Mouse (Mus musculus): ENCODE data around the gene Pard3. TPM values are rescaled to one million over a fixed set of nuclear protein-coding genes. Genes with fewer than 3 reads are reported as not detected.
A peak's percentile ranks its signal among the peaks of the same experiment; 100 is the strongest.

Gene Pard3
- total RNA-seq, 4 experiments from 2014 or later, result 25.3 to 28.1 (median 26.6) TPM

- DNase-seq (ENCODE audit: low spot score in 2 of 2), result no peak
These were observed 476.1 kb downstream of the Pard3 start for GRCm38 (mm10) chr8:127539803-127540202.

GRCm38 (mm10) chr8:127540273-127540672, 476.6 kb downstream of the Pard3 start:
- DNase-seq (ENCODE audit: low spot score in 2 of 2), result no peak

- no peak for DNase-seq (ENCODE audit: low spot score in 2 of 2)
These were observed 478.5 kb downstream of the Pard3 start for GRCm38 (mm10) chr8:127542162-127542561.

- no peak for DNase-seq (ENCODE audit: low spot score in 2 of 2)
These were observed 480.0 kb downstream of the Pard3 start for GRCm38 (mm10) chr8:127543676-127544075.

GRCm38 (mm10) chr8:127546161-127546560, 482.5 kb downstream of the Pard3 start:
- no peak for DNase-seq (ENCODE audit: low spot score in 2 of 2)

GRCm38 (mm10) chr8:127550928-127551327, 487.2 kb downstream of the Pard3 start:
- no peak for DNase-seq (ENCODE audit: low spot score in 2 of 2)

- DNase-seq (ENCODE audit: low spot score in 2 of 2), result peak in 1 of 2 experiments; percentile 13
These were observed 488.5 kb downstream of the Pard3 start for GRCm38 (mm10) chr8:127552161-127552595.

- DNase-seq (ENCODE audit: low spot score in 2 of 2), result no peak
These were observed 489.1 kb downstream of the Pard3 start for GRCm38 (mm10) chr8:127552836-127553235.

- DNase-seq (ENCODE audit: low spot score in 2 of 2), result no peak
These were observed 489.9 kb downstream of the Pard3 start for GRCm38 (mm10) chr8:127553582-127553981.

GRCm38 (mm10) chr8:127555795-127556194, 492.1 kb downstream of the Pard3 start:
- no peak for DNase-seq (ENCODE audit: low spot score in 2 of 2)

GRCm38 (mm10) chr8:127556964-127557363, 493.3 kb downstream of the Pard3 start:
- no peak for DNase-seq (ENCODE audit: low spot score in 2 of 2)

- DNase-seq (ENCODE audit: low spot score in 2 of 2), result no peak
These were observed 493.9 kb downstream of the Pard3 start for GRCm38 (mm10) chr8:127557566-127557965.

- no peak for DNase-seq (ENCODE audit: low spot score in 2 of 2)
These were observed 499.9 kb downstream of the Pard3 start for GRCm38 (mm10) chr8:127563634-127564033.

- no peak for DNase-seq (ENCODE audit: low spot score in 2 of 2)
These were observed 500.7 kb downstream of the Pard3 start for GRCm38 (mm10) chr8:127564426-127564825.

- no peak for DNase-seq (ENCODE audit: low spot score in 2 of 2)
These were observed 505.5 kb downstream of the Pard3 start for GRCm38 (mm10) chr8:127569212-127569611.

- no peak for DNase-seq (ENCODE audit: low spot score in 2 of 2)
These were observed 506.8 kb downstream of the Pard3 start for GRCm38 (mm10) chr8:127570527-127570926.

GRCm38 (mm10) chr8:127572493-127572892, 508.8 kb downstream of the Pard3 start:
- no peak for DNase-seq (ENCODE audit: low spot score in 2 of 2)

GRCm38 (mm10) chr8:127576657-127577056, 513.0 kb downstream of the Pard3 start:
- DNase-seq (ENCODE audit: low spot score in 2 of 2), result no peak

GRCm38 (mm10) chr8:127577656-127578055, 514.0 kb downstream of the Pard3 start:
- no peak for DNase-seq (ENCODE audit: low spot score in 2 of 2)

- no peak for DNase-seq (ENCODE audit: low spot score in 2 of 2)
These were observed 515.7 kb downstream of the Pard3 start for GRCm38 (mm10) chr8:127579436-127579835.

- DNase-seq (ENCODE audit: low spot score in 2 of 2), result no peak
These were observed 519.7 kb downstream of the Pard3 start for GRCm38 (mm10) chr8:127583429-127583828.

- no peak for DNase-seq (ENCODE audit: low spot score in 2 of 2)
These were observed 521.9 kb downstream of the Pard3 start for GRCm38 (mm10) chr8:127585618-127586017.

GRCm38 (mm10) chr8:127586681-127587080, 523.0 kb downstream of the Pard3 start:
- DNase-seq (ENCODE audit: low spot score in 2 of 2), result no peak

GRCm38 (mm10) chr8:127588313-127588712, 524.6 kb downstream of the Pard3 start:
- DNase-seq (ENCODE audit: low spot score in 2 of 2), result no peak
